Mouse (Mus musculus): ENCODE data around the gene Rcan1. TPM values are rescaled to one million over a fixed set of nuclear protein-coding genes. Genes with fewer than 3 reads are reported as not detected.

Rcan1 gene
- polyA plus RNA-seq, 1 experiment from 2014 or later = 48.2 TPM

- Histone ChIP-seq H3K27me3 (ENCODE audit: control insufficient read depth, insufficient read depth, low read length) (no peaks in the 10 kb centered on the region), H3K36me3 (ENCODE audit: control insufficient read depth, insufficient read depth, low read length) (no peaks in the 10 kb centered on the region), H3K27ac (ENCODE audit: low read depth, low read length) (no peak overlapping the region), H3K9ac (ENCODE audit: low read length) (no peak overlapping the region), H3K9me3 (ENCODE audit: control insufficient read depth, low read length) (no peaks in the 10 kb centered on the region), H3K4me3 (ENCODE audit: low read depth, low read length) (peak overlapping the region; percentile 9), H3K4me2 (ENCODE audit: low read depth) (peak overlapping the region; percentile 81; the same call in 1 of the 2 replicates), H3K4me1 (ENCODE audit: control insufficient read depth, insufficient read depth, low read length) (peaks cover 14% of the 10 kb centered on the region)
- DNase-seq (ENCODE audit: low spot score) (no peak), ATAC-seq (ENCODE audit: insufficient read depth, low FRiP score, low TSS enrichment) (no peak)
- WGBS = 64% methylated on average over 14 of the region's 14 CpGs
Observed at GRCm38 (mm10) chr16:92464390-92464972, 6.2 kb downstream of the Rcan1 start.

DNA sequence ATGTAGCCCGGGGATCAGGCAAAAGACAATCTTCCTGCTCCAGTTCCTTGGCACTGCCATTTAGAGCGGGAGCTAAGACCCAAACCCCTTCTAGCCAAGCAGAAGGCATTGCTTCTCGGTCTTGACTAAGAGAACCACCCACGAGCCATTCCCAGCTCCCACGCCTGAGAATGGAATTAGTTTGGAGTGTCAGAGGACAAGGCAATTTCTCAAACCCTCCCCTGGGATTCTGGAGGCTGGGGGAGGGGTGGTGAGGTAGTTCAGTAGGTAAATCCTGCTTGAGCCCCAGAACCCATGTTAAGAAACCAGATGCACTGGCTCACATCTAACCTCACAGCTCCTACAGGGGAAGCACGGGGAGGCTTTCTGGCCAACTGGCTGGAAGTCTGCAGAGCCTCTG lies 9.3 kb downstream of the Rcan1 start:
- Histone ChIP-seq H3K27me3 (ENCODE audit: control insufficient read depth, insufficient read depth, low read length) (no peaks in the 10 kb centered on the region), H3K4me1 (ENCODE audit: control insufficient read depth, insufficient read depth, low read length) (peaks cover 14% of the 10 kb centered on the region), H3K9ac (ENCODE audit: low read length) (no peak overlapping the region), H3K4me2 (ENCODE audit: low read depth) (no peak overlapping the region), H3K9me3 (ENCODE audit: control insufficient read depth, low read length) (no peaks in the 10 kb centered on the region), H3K36me3 (ENCODE audit: control insufficient read depth, insufficient read depth, low read length) (no peaks in the 10 kb centered on the region), H3K4me3 (ENCODE audit: low read depth, low read length) (no peak overlapping the region), H3K27ac (ENCODE audit: low read depth, low read length) (no peak overlapping the region)
- DNase-seq (ENCODE audit: low spot score) = no peak
- WGBS = 76% methylated on average over 6 of the region's 6 CpGs
- ATAC-seq (ENCODE audit: insufficient read depth, low FRiP score, low TSS enrichment) = no peak

DNA sequence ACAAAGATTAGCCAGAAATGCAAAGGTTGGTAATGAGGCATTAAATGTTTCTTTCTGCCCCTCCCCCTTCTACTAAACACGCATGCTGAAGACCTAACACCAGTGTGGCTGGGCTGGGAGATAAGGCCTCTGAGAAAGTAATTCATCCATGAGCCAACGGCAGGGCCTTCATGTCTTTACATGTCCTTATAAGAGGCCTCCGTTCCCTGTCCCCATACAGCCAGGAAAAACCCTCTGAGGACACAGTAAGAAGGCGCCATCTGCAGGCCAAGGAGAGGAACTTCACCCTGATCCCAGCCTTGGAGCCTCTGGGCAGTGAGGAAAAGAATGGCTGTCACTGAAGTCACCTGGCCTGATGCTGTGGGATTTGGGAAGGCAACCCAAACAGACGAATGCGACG lies 13.1 kb downstream of the Rcan1 start:
- H3K9me3 ChIP-seq (ENCODE audit: control insufficient read depth, low read length) = no peaks in the 10 kb centered on the region
- H3K4me1 ChIP-seq (ENCODE audit: control insufficient read depth, insufficient read depth, low read length) = no peaks in the 10 kb centered on the region
- no peak overlapping the region for H3K4me2 ChIP-seq (ENCODE audit: low read depth)
- 33% methylated on average over 7 of the region's 7 CpGs for WGBS
- ATAC-seq (ENCODE audit: insufficient read depth, low FRiP score, low TSS enrichment) (peak; percentile 38; the same call in 1 of the 2 replicates), DNase-seq (ENCODE audit: low spot score) (peak; percentile 76)
- no peak overlapping the region for H3K27ac ChIP-seq (ENCODE audit: low read depth, low read length)
- no peak overlapping the region for H3K4me3 ChIP-seq (ENCODE audit: low read depth, low read length)
- H3K9ac ChIP-seq (ENCODE audit: low read length) = no peak overlapping the region
- no peaks in the 10 kb centered on the region for H3K36me3 ChIP-seq (ENCODE audit: control insufficient read depth, insufficient read depth, low read length)
- H3K27me3 ChIP-seq (ENCODE audit: control insufficient read depth, insufficient read depth, low read length) = no peaks in the 10 kb centered on the region

GRCm38 (mm10) chr16:92455969-92456368 lies 14.7 kb downstream of the Rcan1 start:
- H3K4me2 ChIP-seq (ENCODE audit: low read depth) = no peak overlapping the region
- H3K9ac ChIP-seq (ENCODE audit: low read length) = no peak overlapping the region
- no peaks in the 10 kb centered on the region for H3K4me1 ChIP-seq (ENCODE audit: control insufficient read depth, insufficient read depth, low read length)
- no peak for ATAC-seq (ENCODE audit: insufficient read depth, low FRiP score, low TSS enrichment)
- no peak for DNase-seq (ENCODE audit: low spot score)
- 92% methylated on average over 5 of the region's 5 CpGs for WGBS
- no peak overlapping the region for H3K27ac ChIP-seq (ENCODE audit: low read depth, low read length)
- no peaks in the 10 kb centered on the region for H3K9me3 ChIP-seq (ENCODE audit: control insufficient read depth, low read length)
- H3K27me3 ChIP-seq (ENCODE audit: control insufficient read depth, insufficient read depth, low read length) = no peaks in the 10 kb centered on the region
- no peak overlapping the region for H3K4me3 ChIP-seq (ENCODE audit: low read depth, low read length)
- H3K36me3 ChIP-seq (ENCODE audit: control insufficient read depth, insufficient read depth, low read length) = no peaks in the 10 kb centered on the region

DNA sequence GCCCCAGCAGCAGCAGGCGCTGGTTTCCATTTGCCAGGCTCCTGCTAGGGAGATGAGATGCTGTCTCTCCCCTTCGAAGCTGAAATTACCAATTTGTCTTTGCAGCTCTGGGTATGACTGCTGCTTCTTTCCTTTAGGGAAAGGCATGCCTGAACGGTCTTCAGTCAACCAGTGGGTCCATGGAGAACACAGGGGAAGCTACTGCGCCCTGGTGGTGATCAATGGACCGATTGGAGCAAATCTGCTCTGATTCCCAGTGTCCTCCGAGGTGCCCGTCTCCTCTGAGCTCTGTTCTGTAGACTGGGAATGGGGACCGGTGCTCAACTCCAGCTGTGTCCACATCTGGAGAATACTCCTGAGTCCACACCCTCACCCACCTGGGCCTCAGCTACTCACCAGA lies 15.2 kb downstream of the Rcan1 start:
- WGBS = 83% methylated on average over 8 of the region's 8 CpGs
- Histone ChIP-seq H3K9ac (ENCODE audit: low read length) (no peak overlapping the region), H3K4me1 (ENCODE audit: control insufficient read depth, insufficient read depth, low read length) (no peaks in the 10 kb centered on the region), H3K4me3 (ENCODE audit: low read depth, low read length) (no peak overlapping the region), H3K36me3 (ENCODE audit: control insufficient read depth, insufficient read depth, low read length) (no peaks in the 10 kb centered on the region), H3K9me3 (ENCODE audit: control insufficient read depth, low read length) (no peaks in the 10 kb centered on the region), H3K27ac (ENCODE audit: low read depth, low read length) (no peak overlapping the region), H3K27me3 (ENCODE audit: control insufficient read depth, insufficient read depth, low read length) (no peaks in the 10 kb centered on the region), H3K4me2 (ENCODE audit: low read depth) (no peak overlapping the region)
- DNase-seq (ENCODE audit: low spot score) = no peak
- no peak for ATAC-seq (ENCODE audit: insufficient read depth, low FRiP score, low TSS enrichment)

DNA sequence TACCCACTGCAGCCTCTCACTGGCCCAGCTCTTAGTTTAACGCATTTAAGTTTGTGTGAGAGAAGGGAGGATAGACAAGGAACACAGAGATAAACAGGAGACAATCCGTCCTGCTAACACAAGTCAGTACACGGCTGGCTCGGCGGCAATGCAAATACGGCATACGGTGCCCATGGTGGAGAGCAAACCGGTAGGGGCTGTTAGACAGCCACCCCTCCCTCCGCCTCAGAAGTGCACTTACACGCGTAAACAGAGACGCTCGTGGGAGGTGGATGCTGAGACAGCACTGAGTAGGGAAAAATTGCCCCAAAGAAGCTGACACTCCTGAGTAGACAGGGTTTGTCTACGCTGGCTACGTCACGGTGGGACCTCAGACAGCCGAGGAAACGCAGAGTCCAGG lies 16.2 kb downstream of the Rcan1 start:
- ATAC-seq (ENCODE audit: insufficient read depth, low FRiP score, low TSS enrichment) = no peak
- no peaks in the 10 kb centered on the region for H3K36me3 ChIP-seq (ENCODE audit: control insufficient read depth, insufficient read depth, low read length)
- H3K9ac ChIP-seq (ENCODE audit: low read length) = no peak overlapping the region
- H3K27ac ChIP-seq (ENCODE audit: low read depth, low read length) = no peak overlapping the region
- no peak for DNase-seq (ENCODE audit: low spot score)
- no peaks in the 10 kb centered on the region for H3K27me3 ChIP-seq (ENCODE audit: control insufficient read depth, insufficient read depth, low read length)
- WGBS = 92% methylated on average over 18 of the region's 18 CpGs
- H3K4me2 ChIP-seq (ENCODE audit: low read depth) = no peak overlapping the region
- H3K4me3 ChIP-seq (ENCODE audit: low read depth, low read length) = no peak overlapping the region
- H3K4me1 ChIP-seq (ENCODE audit: control insufficient read depth, insufficient read depth, low read length) = no peaks in the 10 kb centered on the region
- no peaks in the 10 kb centered on the region for H3K9me3 ChIP-seq (ENCODE audit: control insufficient read depth, low read length)

DNA sequence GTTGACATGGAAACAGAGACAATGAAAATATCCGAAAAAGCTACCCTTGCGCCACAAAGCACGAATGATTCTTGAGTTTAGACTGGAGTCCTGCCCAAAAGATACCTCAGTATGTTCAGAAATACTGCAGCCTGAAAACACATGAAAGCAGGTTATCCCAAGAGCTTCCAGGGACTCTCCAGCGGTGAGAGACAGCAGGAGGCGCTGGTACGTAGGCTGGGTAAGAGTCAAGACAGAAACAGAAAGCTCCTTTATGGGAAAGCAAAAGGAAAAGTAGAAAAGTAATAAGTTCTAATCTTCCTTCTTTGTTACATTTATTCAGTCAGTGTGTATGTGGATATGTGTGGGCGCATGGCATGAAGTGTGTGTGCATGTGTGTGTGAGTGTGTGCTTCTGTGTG lies 16.7 kb downstream of the Rcan1 start:
- WGBS = 92% methylated on average over 7 of the region's 7 CpGs
- H3K4me3 ChIP-seq (ENCODE audit: low read depth, low read length) = no peak overlapping the region
- no peaks in the 10 kb centered on the region for H3K36me3 ChIP-seq (ENCODE audit: control insufficient read depth, insufficient read depth, low read length)
- H3K4me2 ChIP-seq (ENCODE audit: low read depth) = no peak overlapping the region
- DNase-seq (ENCODE audit: low spot score) (no peak), ATAC-seq (ENCODE audit: insufficient read depth, low FRiP score, low TSS enrichment) (no peak)
- no peaks in the 10 kb centered on the region for H3K9me3 ChIP-seq (ENCODE audit: control insufficient read depth, low read length)
- H3K4me1 ChIP-seq (ENCODE audit: control insufficient read depth, insufficient read depth, low read length) = no peaks in the 10 kb centered on the region
- H3K27ac ChIP-seq (ENCODE audit: low read depth, low read length) = no peak overlapping the region
- H3K27me3 ChIP-seq (ENCODE audit: control insufficient read depth, insufficient read depth, low read length) = no peaks in the 10 kb centered on the region
- no peak overlapping the region for H3K9ac ChIP-seq (ENCODE audit: low read length)

GRCm38 (mm10) chr16:92452609-92453008 lies 18.1 kb downstream of the Rcan1 start:
- WGBS = 62% methylated on average over 8 of the region's 8 CpGs
- H3K36me3 ChIP-seq (ENCODE audit: control insufficient read depth, insufficient read depth, low read length) = no peaks in the 10 kb centered on the region
- H3K9ac ChIP-seq (ENCODE audit: low read length) = no peak overlapping the region
- DNase-seq (ENCODE audit: low spot score) (no peak), ATAC-seq (ENCODE audit: insufficient read depth, low FRiP score, low TSS enrichment) (0 out of 2 replicates have a peak, but pooled peaks have one; percentile 31)
- H3K4me2 ChIP-seq (ENCODE audit: low read depth) = no peak overlapping the region
- no peaks in the 10 kb centered on the region for H3K9me3 ChIP-seq (ENCODE audit: control insufficient read depth, low read length)
- H3K27ac ChIP-seq (ENCODE audit: low read depth, low read length) = no peak overlapping the region
- no peaks in the 10 kb centered on the region for H3K4me1 ChIP-seq (ENCODE audit: control insufficient read depth, insufficient read depth, low read length)
- H3K4me3 ChIP-seq (ENCODE audit: low read depth, low read length) = no peak overlapping the region
- H3K27me3 ChIP-seq (ENCODE audit: control insufficient read depth, insufficient read depth, low read length) = no peaks in the 10 kb centered on the region

DNA sequence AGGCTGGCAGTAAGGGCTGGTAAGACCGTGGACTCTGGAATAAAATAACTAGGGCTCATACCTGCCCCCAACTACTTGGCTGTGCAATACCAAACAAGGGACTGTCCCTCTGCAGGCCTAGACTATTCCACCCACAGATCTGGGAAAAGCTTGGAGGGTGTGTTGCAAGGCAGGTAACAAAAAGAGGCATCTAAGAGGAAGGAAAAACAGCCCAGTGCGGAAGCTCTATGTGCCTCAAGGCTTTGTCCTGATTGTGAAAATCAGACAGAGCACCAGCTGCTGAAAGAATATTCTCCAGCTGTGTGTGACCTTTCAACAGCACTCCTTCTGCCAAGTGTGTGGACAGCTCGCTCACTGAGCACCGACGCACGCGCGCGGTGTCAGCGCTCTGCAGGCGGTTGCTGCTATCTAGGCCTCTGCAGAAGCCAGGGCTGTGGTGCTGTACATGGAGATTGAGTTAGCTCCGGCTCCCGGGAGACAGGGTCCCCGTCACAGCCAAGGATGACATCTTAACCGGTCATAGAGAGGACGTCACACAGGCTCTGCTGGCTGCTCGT lies 19.1 kb downstream of the Rcan1 start:
- Histone ChIP-seq H3K9me3 (ENCODE audit: control insufficient read depth, low read length) (no peaks in the 10 kb centered on the region), H3K4me1 (ENCODE audit: control insufficient read depth, insufficient read depth, low read length) (no peaks in the 10 kb centered on the region), H3K4me3 (ENCODE audit: low read depth, low read length) (no peak overlapping the region), H3K9ac (ENCODE audit: low read length) (no peak overlapping the region; the same call in 1 of the 2 replicates), H3K36me3 (ENCODE audit: control insufficient read depth, insufficient read depth, low read length) (no peaks in the 10 kb centered on the region), H3K4me2 (ENCODE audit: low read depth) (no peak overlapping the region), H3K27ac (ENCODE audit: low read depth, low read length) (no peak overlapping the region), H3K27me3 (ENCODE audit: control insufficient read depth, insufficient read depth, low read length) (no peaks in the 10 kb centered on the region)
- 91% methylated on average over 17 of the region's 17 CpGs for WGBS
- DNase-seq (ENCODE audit: low spot score) = no peak
- no peak for ATAC-seq (ENCODE audit: insufficient read depth, low FRiP score, low TSS enrichment)
